Mouse (Mus musculus): ENCODE measurements around the gene 0610010K14Rik. TPM values are rescaled to one million over a fixed set of nuclear protein-coding genes. Genes with fewer than 3 reads are reported as not detected.

0610010K14Rik gene
- total and polyA plus RNA-seq, 3 experiments = 27.7 to 153 (median 75.2) TPM

DNA sequence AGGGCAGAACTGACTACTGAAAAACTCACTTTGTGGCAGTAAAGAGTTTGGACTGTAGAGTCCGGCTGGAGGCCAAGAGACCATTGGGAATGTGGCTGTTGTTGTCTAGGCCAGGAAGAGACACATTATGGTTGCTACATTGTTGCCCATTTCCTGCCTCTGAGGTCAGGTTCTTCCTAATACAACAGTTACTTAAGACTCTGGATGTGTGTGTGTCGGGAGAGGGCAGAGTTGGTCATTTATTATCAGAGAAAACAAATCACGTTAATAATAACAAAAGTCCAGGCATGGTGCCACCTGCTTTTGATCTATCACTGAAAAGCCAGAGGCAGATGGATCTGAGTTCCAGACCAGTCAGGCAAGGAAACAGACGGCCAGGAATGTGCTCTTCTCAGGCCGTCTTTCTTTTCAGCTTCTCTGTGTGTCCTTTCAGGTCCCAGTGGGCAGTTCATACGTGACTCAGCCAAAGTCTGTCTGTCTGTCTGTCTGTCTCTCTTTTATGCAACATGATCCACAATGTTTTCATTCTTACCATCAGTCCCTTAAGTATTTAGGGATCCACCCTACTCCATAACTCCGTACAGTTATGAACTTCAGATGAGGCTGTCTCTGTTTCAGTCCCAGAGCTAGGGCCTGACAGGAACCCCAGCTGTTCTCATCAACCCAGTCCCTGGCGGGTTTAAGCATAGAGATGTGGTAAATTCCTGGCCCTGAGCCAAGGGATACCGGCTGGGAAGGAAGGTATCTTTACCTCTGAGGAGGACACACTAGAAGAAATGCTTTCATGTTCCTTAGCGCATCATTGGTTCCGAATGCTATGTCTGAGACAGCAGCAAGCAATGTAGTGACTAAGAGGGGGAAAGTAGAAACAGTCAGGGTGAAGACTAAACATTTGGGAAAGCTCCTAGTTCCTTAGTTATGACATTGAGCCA is 44.1 kb downstream of the 0610010K14Rik start:
- TF ChIP-seq CTCF (conservative IDR thresholded peaks at IDR 0.05 in 1 of 2, IDR thresholded peaks at IDR 0.05 in 1 of 2; ENCODE audit: low read depth in 2 of 2, low read length in 2 of 2) (no peak), ZKSCAN1 (IDR thresholded peaks at IDR 0.05; ENCODE audit: borderline replicate concordance, low read depth, low read length) (no peak), POLR2AphosphoS2 (IDR thresholded peaks at IDR 0.05; ENCODE audit: low read depth, low read length) (no peak), USF1 (IDR thresholded peaks at IDR 0.05; ENCODE audit: low read depth, low read length) (no peak), KAT2A (IDR thresholded peaks at IDR 0.05; ENCODE audit: insufficient replicate concordance, low read length) (no peak), TCF12 (IDR thresholded peaks at IDR 0.05; ENCODE audit: low read depth, low read length) (no peak), ZNF384 (IDR thresholded peaks at IDR 0.05; ENCODE audit: low read depth, low read length) (no peak), GABPA (IDR thresholded peaks at IDR 0.05; ENCODE audit: insufficient replicate concordance, low read depth, low read length) (no peak), MAX (IDR thresholded peaks at IDR 0.05; ENCODE audit: low read length) (no peak), SMC3 (IDR thresholded peaks at IDR 0.05; ENCODE audit: low read depth, low read length) (no peak), BHLHE40 (IDR thresholded peaks at IDR 0.05; ENCODE audit: low read depth, low read length) (no peak)
- in situ Hi-C loops (cut with MboI; ENCODE audit: low pct_ligation_motif_present, low pct_unique_long_range_greater_than_20kb, low sequenced_read_pairs) (no loop called here), dilution Hi-C loops (cut with MboI; ENCODE audit: extremely low pct_ligation_motif_present, extremely low pct_unique_long_range_greater_than_20kb, low sequenced_read_pairs) (no loop called here)
- no peak for DNase-seq (ENCODE audit: extremely low read depth)
- H3K9me3 ChIP-seq (replicated peaks; ENCODE audit: low read length) = peaks cover 2% of the 10 kb centered on the region
- H3K4me1 ChIP-seq (ENCODE audit: control insufficient read depth in 1 of 2, insufficient read depth in 2 of 2) = peaks cover 4 to 8% of the 10 kb centered on the region in 2 experiments; a peak in 2 of 4 replicates
- peaks cover 2% of the 10 kb centered on the region for H3K27me3 ChIP-seq (replicated peaks)
- no peak overlapping the region for H3K4me3 ChIP-seq (replicated peaks in 1 of 3; ENCODE audit: low read depth in 2 of 3, low read length in 2 of 3, poor library complexity in 1 of 3)
- no peak overlapping the region for H3K27ac ChIP-seq (ENCODE audit: insufficient read depth, low read depth)
- H3K4me2 ChIP-seq (ENCODE audit: insufficient read depth, low read depth, poor library complexity, severe bottlenecking) = no peak overlapping the region
- H3K36me3 ChIP-seq (replicated peaks in 1 of 2; ENCODE audit: control insufficient read depth in 1 of 2, insufficient read depth in 1 of 2, low read length in 1 of 2) = no peaks in the 10 kb centered on the region
- H3K9ac ChIP-seq (ENCODE audit: insufficient read depth, low read depth) = no peak overlapping the region
- H3K79me2 ChIP-seq (replicated peaks; ENCODE audit: control insufficient read depth, extremely low read depth, insufficient read depth, poor library complexity, severe bottlenecking) = no peaks in the 10 kb centered on the region

DNA sequence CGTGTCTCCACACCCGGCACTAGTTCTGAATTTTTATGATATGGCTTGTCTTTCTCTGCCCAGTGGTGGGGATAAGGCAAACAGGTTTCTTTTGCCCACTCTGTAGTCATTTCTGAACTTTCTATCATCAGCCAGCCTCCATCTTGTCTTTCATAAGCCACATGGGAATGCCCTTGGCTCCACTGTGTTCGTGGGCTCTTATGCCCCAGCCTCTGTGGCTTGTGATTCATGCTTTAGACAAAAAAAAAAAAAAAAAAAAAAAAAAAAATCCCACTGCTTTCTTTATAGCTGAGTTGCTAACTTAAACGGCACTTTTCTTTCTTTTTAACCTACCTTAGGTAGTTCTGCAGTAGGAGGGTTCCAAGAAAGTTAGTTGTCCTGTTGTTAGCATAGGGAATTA is 45.6 kb downstream of the 0610010K14Rik start:
- in situ Hi-C loops (cut with MboI; ENCODE audit: low pct_ligation_motif_present, low pct_unique_long_range_greater_than_20kb, low sequenced_read_pairs) = no loop called here
- no peak overlapping the region for H3K27ac ChIP-seq (ENCODE audit: insufficient read depth, low read depth)

More for the DNA sequence above, 45.6 kb downstream of the 0610010K14Rik start:
- Histone ChIP-seq H3K36me3 (replicated peaks in 1 of 2; ENCODE audit: control insufficient read depth in 1 of 2, insufficient read depth in 1 of 2, low read length in 1 of 2) (no peaks in the 10 kb centered on the region), H3K4me1 (ENCODE audit: control insufficient read depth in 1 of 2, insufficient read depth in 2 of 2) (peaks cover 4 to 8% of the 10 kb centered on the region in 2 experiments; a peak in 2 of 4 replicates), H3K79me2 (replicated peaks; ENCODE audit: control insufficient read depth, extremely low read depth, insufficient read depth, poor library complexity, severe bottlenecking) (no peaks in the 10 kb centered on the region), H3K9me3 (replicated peaks; ENCODE audit: low read length) (peaks cover 2% of the 10 kb centered on the region), H3K27me3 (replicated peaks) (peaks cover 2% of the 10 kb centered on the region), H3K9ac (ENCODE audit: insufficient read depth, low read depth) (no peak overlapping the region), H3K4me2 (ENCODE audit: insufficient read depth, low read depth, poor library complexity, severe bottlenecking) (no peak overlapping the region), H3K4me3 (replicated peaks in 1 of 3; ENCODE audit: low read depth in 2 of 3, low read length in 2 of 3, poor library complexity in 1 of 3) (no peak overlapping the region)
- TF ChIP-seq RCOR1 (conservative IDR thresholded peaks at IDR 0.05; ENCODE audit: low read depth, low read length) (no peak), ZNF384 (IDR thresholded peaks at IDR 0.05; ENCODE audit: low read depth, low read length) (peak; percentile 80), USF2 (conservative IDR thresholded peaks at IDR 0.05; ENCODE audit: low read depth, low read length) (no peak), IRF4 (IDR thresholded peaks at IDR 0.05; ENCODE audit: low read depth, low read length) (peak; percentile 59; the same call in 1 of the 2 replicates), JUND (conservative IDR thresholded peaks at IDR 0.05; ENCODE audit: low read depth, low read length) (peak; percentile 53; the same call in 1 of the 2 replicates)
- dilution Hi-C loops (cut with MboI; ENCODE audit: extremely low pct_ligation_motif_present, extremely low pct_unique_long_range_greater_than_20kb, low sequenced_read_pairs) = no loop called here
- DNase-seq (ENCODE audit: extremely low read depth) = no peak

All from CH12.LX (cell line).